Mouse (Mus musculus): ENCODE data around the gene Ankrd65.
A peak's percentile ranks its signal among the peaks of the same experiment; 100 is the strongest.

Ankrd65 gene

GRCm38 (mm10) chr4:155812665-155813181 is 22.5 kb downstream of the Ankrd65 start:
- no peak for DNase-seq

- no peak for DNase-seq
Observed at GRCm38 (mm10) chr4:155817533-155817932, 27.3 kb downstream of the Ankrd65 start.

- DNase-seq: peak in 1 of 2 experiments; percentile 43
Observed at GRCm38 (mm10) chr4:155821025-155821424, 30.8 kb downstream of the Ankrd65 start.

- no peak for DNase-seq
Observed at GRCm38 (mm10) chr4:155823443-155823842, 33.2 kb downstream of the Ankrd65 start.

- DNase-seq: no peak
Observed at GRCm38 (mm10) chr4:155829866-155830265, 39.6 kb downstream of the Ankrd65 start.

- DNase-seq: no peak
Observed at GRCm38 (mm10) chr4:155830596-155830995, 40.4 kb downstream of the Ankrd65 start.

- DNase-seq: peak; percentile 97 to 98
Observed at GRCm38 (mm10) chr4:155831205-155831766, 41.0 kb downstream of the Ankrd65 start, which contains the start of gene Aurkaip1. Gene Aurkaip1 (plus strand): TSS chr4:155831272.

- DNase-seq: peak in 1 of 2 experiments; percentile 60
Observed at GRCm38 (mm10) chr4:155831831-155832230, 41.6 kb downstream of the Ankrd65 start.

GRCm38 (mm10) chr4:155832321-155832720 is 42.1 kb downstream of the Ankrd65 start:
- no peak for DNase-seq

GRCm38 (mm10) chr4:155833234-155833633 is 43.0 kb downstream of the Ankrd65 start:
- DNase-seq: no peak

GRCm38 (mm10) chr4:155833836-155834235 is 43.6 kb downstream of the Ankrd65 start:
- DNase-seq: peak; percentile 66 to 78

- DNase-seq: no peak
Observed at GRCm38 (mm10) chr4:155837404-155838010, 47.3 kb downstream of the Ankrd65 start.

GRCm38 (mm10) chr4:155838187-155839153 is 48.2 kb downstream of the Ankrd65 start:
- DNase-seq: no peak

- DNase-seq: peak in 1 of 2 experiments; percentile 44
Observed at GRCm38 (mm10) chr4:155839483-155839910, 49.3 kb downstream of the Ankrd65 start, which contains the start of gene Mxra8. Gene Mxra8 (plus strand): TSS chr4:155839680.

- no peak for DNase-seq
Observed at GRCm38 (mm10) chr4:155840076-155841002, 50.1 kb downstream of the Ankrd65 start.

GRCm38 (mm10) chr4:155841003-155841454 is 50.8 kb downstream of the Ankrd65 start:
- peak in 1 of 2 experiments; percentile 52 for DNase-seq

- peak in 1 of 2 experiments; percentile 58 for DNase-seq
Observed at GRCm38 (mm10) chr4:155841651-155842270, 51.5 kb downstream of the Ankrd65 start.

- peak in 1 of 2 experiments; percentile 3 for DNase-seq
Observed at GRCm38 (mm10) chr4:155843231-155843630, 53.0 kb downstream of the Ankrd65 start.

GRCm38 (mm10) chr4:155846871-155847578 is 56.8 kb downstream of the Ankrd65 start, which contains the start of gene Dvl1:
Gene Dvl1 (plus strand): TSS chr4:155847402.
- peak; percentile 98 to 99 for DNase-seq

All from cerebellum, postnatal 25 days (tissue).